Mouse (Mus musculus) lung, adult 2 months (tissue): Measurements from ENCODE around the gene Arhgap5. TPM values are rescaled to one million over a fixed set of nuclear protein-coding genes. Genes with fewer than 3 reads are reported as not detected.

Source experiments
- DNase-seq: peaks from one replicate; pipeline ENCODE4 v3.0.0; 2022
- H3K4me1 ChIP-seq: fragments of 200-500 bp; 2 replicates; pipeline ENCODE4 v1.6.1; 2011; ENCODE audit warnings: low read length; ENCODE audit not compliant: control insufficient read depth, insufficient read depth
- H3K4me3 ChIP-seq: fragments of 200-500 bp; replicated peaks from 2 replicates; pipeline ENCODE3; 2011; ENCODE audit warnings: low read depth, mild to moderate bottlenecking, control low read depth, low read length; ENCODE audit errors: extremely low read depth
- CTCF ChIP-seq: fragments of 200-500 bp; IDR thresholded peaks from 2 replicates; pipeline ENCODE4 v1.5.1; 2011; ENCODE audit warnings: mild to moderate bottlenecking, low read length, control low read depth; ENCODE audit not compliant: insufficient read depth
- POLR2A ChIP-seq: fragments of 200-500 bp; IDR thresholded peaks from 2 replicates; pipeline ENCODE4 v1.6.1; 2011; ENCODE audit warnings: low read depth, mild to moderate bottlenecking, control low read depth, low read length, borderline replicate concordance; ENCODE audit errors: extremely low read depth
- WGBS: fragments of 180-500 bp; shearing (Covaris S2); methylation state at CpG from one replicate; pipeline ENCODE4 v1.1.7; 2018; 5-methylcytosine and 5-hydroxymethylcytosine counted together
- polyA plus RNA-seq: library from polyadenylated mRNA; depleted of rRNA; stranded (reverse); fragments of >200 nt; gene quantifications from 2 replicates; pipeline ENCODE4 v1.2.3, GENCODE M21; 2012

Arhgap5 gene
- polyA plus RNA-seq, 1 experiment = 5.6 TPM

DNA sequence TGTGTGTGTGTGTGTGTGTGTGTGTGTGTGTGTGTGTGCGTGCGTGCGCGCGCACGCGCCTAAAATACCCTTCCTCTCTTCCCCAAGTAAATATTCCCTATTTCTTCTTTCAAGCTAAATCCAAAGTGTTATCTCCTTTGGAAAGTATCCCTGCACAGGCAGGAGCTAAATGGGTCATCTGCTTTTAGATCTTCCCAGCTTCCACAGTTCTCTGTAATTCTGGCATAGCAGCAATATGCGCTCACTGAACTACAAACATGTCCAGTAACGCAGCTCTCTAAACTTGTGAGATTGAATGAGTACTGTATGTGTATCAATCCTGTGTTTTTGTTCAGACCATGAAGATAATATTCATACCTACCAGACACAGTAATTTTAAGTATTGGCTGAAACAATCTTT is 20.6 kb upstream of the Arhgap5 start:
- WGBS = 98% methylated on average over 9 of the region's 9 CpGs
- Histone ChIP-seq H3K4me1 (peaks cover 2% of the 10 kb centered on the region; the same call in 1 of the 2 replicates), H3K4me3 (no peak overlapping the region)
- TF ChIP-seq POLR2A (no peak), CTCF (no peak)
- DNase-seq = no peak

- H3K4me1 ChIP-seq = no peaks in the 10 kb centered on the region
- 43% methylated on average over 15 of the region's 15 CpGs for WGBS
- TF ChIP-seq POLR2A (no peak), CTCF (no peak)
- no peak overlapping the region for H3K4me3 ChIP-seq
- no peak for DNase-seq
Measured at GRCm38 (mm10) chr12:52488266-52488975, 15.4 kb upstream of the Arhgap5 start.

- DNase-seq = no peak
- Histone ChIP-seq H3K4me3 (no peak overlapping the region), H3K4me1 (peaks cover 3% of the 10 kb centered on the region)
- 39% methylated on average over 6 of the region's 6 CpGs for WGBS
- no peak for TF ChIP-seq CTCF
- TF ChIP-seq POLR2A = no peak
Measured at GRCm38 (mm10) chr12:52493281-52493681, 10.5 kb upstream of the Arhgap5 start.

DNA sequence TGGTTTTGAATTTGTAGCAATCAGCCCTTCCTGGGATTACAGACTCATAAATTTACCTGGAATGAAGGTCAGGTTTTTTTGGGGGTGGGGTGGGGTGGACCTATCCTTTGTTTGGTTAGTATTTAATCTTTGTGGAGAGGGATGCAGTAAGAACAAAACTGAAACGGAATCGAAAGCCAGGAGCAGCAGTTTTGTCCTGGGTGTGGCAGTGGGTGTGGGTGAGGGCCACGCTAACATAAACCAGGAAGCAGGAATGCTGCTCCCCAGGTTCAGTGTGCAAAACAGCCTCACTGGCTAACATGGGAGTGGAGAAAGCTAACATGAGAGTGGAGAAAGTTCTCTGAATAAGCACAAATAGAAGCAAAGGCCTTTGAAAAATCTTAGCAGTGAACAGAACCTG is 6.6 kb upstream of the Arhgap5 start:
- 24% methylated on average over 3 of the region's 3 CpGs for WGBS

GRCm38 (mm10) chr12:52500915-52501833 is 2.6 kb upstream of the Arhgap5 start:
- no peak overlapping the region for H3K4me3 ChIP-seq
- WGBS = 65% methylated on average over 8 of the region's 8 CpGs
- no peak for DNase-seq
- peaks cover 3% of the 10 kb centered on the region for H3K4me1 ChIP-seq
- TF ChIP-seq CTCF (no peak), POLR2A (no peak)

More for the DNA sequence above, 6.6 kb upstream of the Arhgap5 start:
- H3K4me1 ChIP-seq = peaks cover 3% of the 10 kb centered on the region
- no peak overlapping the region for H3K4me3 ChIP-seq
- TF ChIP-seq CTCF (no peak), POLR2A (no peak)
- no peak for DNase-seq

- TF ChIP-seq POLR2A (no peak), CTCF (no peak)
- WGBS = 73% methylated on average over 3 of the region's 3 CpGs
- H3K4me1 ChIP-seq = peaks cover 3% of the 10 kb centered on the region
- DNase-seq = no peak
- no peak overlapping the region for H3K4me3 ChIP-seq
Measured at GRCm38 (mm10) chr12:52502161-52502560, 1.6 kb upstream of the Arhgap5 start.

DNA sequence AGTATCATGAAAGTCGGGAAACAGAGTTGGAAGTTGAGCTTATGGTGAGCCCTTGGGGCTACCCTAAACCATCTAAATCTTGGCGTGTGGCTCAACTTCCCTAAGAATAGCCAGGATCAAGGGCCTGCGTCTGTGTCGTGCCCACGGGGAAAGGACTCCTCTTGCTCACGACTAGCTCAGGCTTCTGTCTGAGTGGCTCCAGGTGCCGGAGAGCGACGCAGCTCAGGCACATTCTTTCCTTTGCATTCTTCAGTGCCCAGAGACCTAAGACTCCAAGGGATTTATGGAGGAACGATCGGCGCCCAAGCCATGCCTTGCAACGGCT is 679 bp upstream of the Arhgap5 start:
- no peaks in the 10 kb centered on the region; the same call in 1 of the 2 replicates for H3K4me1 ChIP-seq
- H3K4me3 ChIP-seq = peak overlapping the region; percentile 73
- TF ChIP-seq CTCF (no peak), POLR2A (no peak)
- under 1% methylated on average over 13 of the region's 13 CpGs for WGBS
- DNase-seq = no peak

DNA sequence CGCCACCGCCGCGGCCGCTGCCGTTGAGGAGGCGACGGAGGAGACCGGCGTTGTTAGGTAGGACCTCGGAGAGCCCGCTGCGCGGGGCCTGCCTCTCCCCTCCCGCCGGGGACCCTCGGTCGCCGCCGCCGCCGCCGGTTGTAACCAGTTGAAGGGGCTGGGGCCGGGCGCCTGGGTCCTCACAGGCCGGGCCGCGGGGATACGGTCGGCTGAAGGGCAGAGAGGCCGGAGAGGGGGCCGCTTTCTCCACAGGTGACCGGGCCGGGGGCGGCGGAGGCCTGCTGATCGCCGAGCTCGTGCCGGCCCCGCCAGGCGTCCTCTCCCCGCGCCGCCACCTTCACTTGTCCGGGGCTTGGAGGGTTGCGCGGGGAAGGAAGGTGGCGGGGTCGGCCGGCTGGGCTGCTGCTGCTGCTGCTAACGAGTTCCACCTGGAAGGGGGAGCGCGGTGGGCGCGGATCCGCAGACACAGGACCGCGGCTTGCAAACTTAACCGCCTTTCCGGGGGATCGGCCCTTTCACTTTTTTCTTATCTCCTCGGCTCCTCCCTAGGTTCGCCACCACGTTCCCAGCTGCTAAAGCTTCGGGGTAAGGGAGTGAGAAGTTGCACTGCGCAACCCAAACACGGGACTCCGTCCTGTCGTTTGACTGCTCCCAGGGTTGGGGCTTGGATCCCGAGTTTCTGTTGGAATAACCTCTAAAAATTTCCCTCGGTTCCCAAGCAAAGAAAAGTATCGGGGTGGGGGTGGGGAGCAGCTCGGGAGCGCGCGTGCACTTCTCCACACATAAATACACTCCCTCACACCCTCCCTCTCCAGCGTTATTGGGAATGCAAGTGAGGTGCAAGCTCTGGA is 784 bp downstream of the Arhgap5 start:
- 1% methylated on average over 69 of the region's 78 CpGs for WGBS
- DNase-seq = peak; percentile 70
- peak overlapping the region; percentile 96 for H3K4me3 ChIP-seq
- H3K4me1 ChIP-seq = no peaks in the 10 kb centered on the region; the same call in 1 of the 2 replicates
- TF ChIP-seq POLR2A = no peak
- TF ChIP-seq CTCF = no peak

- 75% methylated on average over 2 of the region's 2 CpGs for WGBS
- TF ChIP-seq POLR2A = no peak
- no peak for TF ChIP-seq CTCF
Measured at GRCm38 (mm10) chr12:52524699-52525098, 20.9 kb downstream of the Arhgap5 start.

More at GRCm38 (mm10) chr12:52524699-52525098, 20.9 kb downstream of the Arhgap5 start:
- H3K4me1 ChIP-seq = peaks cover 2% of the 10 kb centered on the region; the same call in 1 of the 2 replicates
- DNase-seq = no peak
- H3K4me3 ChIP-seq = no peak overlapping the region
